Mouse (Mus musculus): ENCODE measurements around the gene Dmbx1. TPM values are rescaled to one million over a fixed set of nuclear protein-coding genes. Genes with fewer than 3 reads are reported as not detected.

Gene Dmbx1
- not detected for total RNA-seq (2021)
- long read RNA-seq, experiment 1 = 0 reads
- long read RNA-seq, experiment 2 = 0 reads

DNA sequence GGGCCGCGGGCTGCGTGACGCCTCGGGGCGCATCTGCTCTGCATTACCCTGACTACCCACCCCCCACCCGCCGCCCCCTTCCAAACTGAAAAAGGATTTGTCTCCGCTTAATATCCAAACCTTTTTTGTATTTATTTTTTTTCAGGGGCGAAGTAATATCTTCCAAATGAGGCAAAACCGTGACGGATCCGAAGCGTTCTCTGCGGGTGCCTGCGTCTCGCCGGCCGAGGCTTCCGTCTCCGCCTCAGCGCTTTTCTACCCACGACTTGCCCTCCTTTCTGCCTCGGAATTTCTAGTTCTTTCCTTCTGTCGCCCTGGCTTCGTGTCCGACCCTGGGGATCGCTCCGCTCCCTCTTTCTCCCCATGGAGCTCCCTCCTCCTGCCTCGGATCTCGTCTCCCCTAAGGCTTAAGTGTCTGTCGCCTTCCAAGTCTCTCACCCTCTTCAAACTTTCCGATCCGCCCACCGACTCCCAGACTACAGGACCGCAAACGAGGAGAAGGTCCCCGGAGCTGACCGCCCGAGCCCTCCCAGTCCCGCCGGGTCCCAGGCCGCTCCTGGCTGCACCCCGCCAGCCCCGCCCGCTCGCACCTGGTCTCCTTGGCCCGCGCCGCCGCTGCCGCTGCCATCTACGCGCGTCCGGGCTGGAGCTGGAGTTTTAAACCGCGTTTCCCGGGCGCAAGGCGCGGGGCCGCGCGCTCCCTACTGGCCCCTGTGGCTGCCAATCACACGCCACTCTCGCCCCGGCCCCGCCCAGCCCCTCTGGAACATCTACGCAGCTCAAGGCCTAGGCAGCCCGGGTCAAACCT is at the start of gene Dmbx1:
Dmbx1 (minus strand) TSS at position 632 of the 808 bp plus-strand sequence.
- DNase-seq = peak; percentile 34

DNA sequence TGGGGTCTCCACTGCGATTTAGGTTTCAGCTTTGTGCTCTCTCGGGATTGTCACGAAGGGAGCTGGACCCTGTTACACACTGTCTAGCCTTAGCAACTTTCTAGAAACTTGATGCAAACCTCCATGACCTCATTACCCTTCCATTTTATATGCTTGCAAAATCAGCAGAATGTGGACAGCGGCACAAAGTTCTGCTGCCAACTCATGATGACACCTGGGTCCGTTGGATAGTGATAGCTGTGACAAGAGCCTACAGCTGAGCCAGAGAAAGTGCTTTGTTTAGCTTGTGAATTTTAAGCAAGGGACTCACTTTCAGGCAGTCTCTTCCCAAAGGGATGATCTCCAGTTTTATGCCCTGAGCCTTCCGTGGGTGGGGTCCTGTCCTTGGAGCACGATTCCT is 49.7 kb upstream of the Dmbx1 start:
- no peak for DNase-seq

DNA sequence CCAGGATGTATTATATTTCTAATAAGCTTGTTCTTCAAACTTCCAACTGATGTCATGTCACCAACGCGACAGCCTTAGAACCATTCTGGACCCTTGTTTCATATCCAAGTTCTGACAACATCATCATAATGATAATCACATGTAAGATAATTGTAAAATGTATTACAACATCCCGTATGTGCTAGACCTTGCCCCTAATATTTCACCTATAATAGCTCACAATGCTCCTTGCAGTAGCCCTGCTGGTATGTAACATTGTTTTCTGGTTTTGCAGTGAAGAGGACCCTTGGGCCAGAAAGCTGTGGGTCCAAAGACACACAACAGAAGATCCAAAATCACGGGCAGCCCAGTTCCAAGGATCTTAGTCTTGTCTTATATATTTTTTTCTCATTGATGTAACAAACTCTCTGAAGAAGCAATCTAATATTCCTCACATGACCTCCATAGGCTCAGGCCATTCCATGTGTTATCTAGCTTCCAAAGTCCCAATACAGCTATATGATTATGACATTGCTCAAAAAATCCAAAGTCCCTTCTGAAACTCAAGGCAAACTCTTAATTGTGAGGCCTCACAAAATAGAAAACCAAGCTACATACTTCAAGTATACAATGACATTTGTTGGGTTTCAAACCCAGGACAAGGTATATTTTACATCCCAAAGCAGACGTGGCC is 48.3 kb upstream of the Dmbx1 start:
- no peak for DNase-seq

DNA sequence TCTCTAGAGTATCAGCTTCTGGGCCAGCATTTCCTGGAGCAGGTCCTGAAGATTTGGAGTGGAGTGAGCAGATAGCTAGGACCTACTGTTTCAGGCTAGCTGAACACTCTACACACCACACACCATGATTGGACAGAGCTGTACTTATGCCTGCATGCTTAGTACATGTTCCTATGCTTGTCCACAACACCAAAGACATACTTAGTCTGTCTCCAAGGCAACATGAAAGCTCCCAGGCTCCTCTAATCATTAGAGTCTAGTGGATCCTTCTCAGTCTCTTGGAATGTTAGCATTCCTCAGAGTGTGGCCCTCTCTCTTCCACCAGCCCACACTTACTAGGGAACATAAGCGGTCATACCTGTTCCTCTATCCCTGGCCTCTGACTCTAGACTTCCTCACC is 47.7 kb upstream of the Dmbx1 start:
- DNase-seq = no peak

DNA sequence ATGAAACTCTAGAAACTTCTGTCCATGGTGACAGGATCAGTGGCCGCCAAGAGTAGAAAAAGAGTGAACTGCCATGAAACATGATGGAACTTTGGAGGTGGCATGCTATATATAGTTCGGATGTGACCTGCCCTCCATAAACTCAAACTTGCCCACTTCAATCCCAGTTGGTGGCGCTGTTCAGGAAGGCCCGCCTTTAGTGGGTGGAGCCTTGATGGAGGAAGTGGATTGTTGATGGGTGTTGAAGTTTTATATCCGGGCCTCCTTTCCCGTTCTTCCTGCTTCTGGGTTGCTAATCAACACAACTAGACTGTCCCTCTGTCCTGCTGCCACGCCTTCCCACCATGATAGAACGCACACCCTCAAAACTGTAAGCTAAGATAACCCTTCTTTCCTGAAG is 45.2 kb upstream of the Dmbx1 start:
- DNase-seq = no peak

DNA sequence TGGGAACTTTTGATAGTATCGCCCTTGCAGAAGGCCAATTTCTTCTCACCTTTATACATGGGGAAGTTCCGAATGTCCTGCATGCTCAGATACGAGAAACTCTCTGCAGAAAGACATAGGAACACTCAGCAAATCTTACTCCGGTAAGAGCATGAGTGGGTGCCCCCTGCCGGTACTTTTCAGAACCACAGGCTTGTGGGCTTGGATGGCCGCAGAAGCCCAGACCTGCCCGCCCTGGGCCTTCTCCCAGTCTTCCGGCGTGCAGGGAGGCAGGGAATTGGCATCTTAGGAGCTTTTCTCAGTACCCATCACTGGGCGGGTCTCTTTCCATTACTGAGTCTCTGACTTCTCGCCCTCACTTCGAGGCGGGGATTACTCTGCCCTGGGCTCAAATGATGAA is 44.4 kb upstream of the Dmbx1 start:
- DNase-seq = peak; percentile 86

DNA sequence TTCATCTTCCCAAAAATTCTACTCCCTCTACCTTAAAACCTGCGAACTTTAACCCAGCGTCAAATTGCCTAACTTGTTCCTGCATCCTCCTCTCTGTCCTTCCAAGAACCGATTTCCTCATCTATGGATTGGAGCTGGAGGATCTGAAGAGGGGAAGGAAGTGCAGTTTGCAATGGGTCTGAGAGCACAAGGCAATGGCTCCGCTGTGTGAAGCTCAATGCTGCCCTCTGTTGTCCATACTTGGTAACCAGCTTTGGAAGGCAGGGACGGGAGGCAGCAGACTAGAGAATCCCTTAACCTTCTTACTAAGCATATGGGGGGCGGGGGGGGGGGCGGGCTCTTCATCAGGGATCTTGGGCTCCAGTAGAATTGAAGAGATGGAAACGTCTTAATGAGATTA is 41.0 kb upstream of the Dmbx1 start:
- DNase-seq = peak; percentile 55

DNA sequence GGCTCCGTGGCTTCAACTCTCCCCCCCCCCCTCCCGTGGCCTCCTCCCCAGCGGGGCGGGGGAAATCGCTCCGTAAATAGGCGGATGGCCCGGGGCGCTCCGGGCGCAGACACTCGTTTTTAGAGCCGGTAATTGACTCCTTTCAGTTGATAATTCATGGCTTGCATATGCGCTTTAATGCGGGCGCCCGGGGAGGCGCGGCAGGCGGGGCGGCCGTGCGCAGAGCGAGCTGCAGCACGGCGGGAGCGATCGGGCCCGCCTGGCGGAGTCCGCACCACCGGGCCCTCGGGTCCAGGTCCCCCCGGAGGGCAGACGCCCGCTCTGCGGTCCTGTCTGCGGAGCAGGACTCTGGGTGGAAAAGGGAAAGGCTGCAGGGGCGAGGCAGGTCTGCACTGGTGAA is 39.7 kb upstream of the Dmbx1 start:
- DNase-seq = no peak

DNA sequence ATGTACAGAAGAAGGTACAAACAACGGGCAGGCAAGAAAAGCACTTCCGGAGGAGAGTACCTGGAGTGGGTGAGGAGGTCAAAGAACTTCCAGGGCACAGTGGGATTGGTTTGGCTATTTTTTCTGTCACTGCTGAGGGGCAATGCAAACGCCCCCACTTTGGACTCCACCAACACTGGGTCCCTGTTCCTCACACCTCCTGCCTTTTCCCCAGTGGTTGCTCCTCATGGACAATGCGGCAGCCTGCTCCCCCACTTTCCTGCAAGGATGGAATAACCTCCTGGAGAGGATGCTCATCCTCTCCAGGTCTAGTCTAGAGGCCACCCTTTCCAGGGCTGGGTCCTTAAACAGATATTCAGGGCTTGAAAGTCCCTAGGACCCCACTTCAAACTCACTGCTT is 39.2 kb upstream of the Dmbx1 start:
- DNase-seq = no peak

DNA sequence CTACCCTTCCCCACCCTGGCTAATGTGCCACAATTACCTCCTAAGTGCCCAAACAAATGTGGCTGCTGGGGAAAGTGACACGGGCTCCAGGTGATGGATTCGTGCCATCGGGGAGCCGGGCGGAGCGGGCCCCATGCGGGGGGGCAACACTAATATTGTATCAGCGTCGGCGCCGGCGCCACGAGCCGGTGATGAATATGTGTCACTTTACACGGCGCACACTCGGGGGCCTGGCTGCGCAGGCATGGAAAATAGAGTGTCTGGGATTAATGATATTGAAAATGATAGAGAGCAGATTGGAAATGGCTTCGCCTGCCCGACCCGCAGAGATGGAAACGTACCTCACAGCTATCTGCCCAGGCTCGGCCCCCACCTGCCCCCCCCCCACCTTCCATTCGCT is 32.8 kb upstream of the Dmbx1 start:
- DNase-seq = no peak

DNA sequence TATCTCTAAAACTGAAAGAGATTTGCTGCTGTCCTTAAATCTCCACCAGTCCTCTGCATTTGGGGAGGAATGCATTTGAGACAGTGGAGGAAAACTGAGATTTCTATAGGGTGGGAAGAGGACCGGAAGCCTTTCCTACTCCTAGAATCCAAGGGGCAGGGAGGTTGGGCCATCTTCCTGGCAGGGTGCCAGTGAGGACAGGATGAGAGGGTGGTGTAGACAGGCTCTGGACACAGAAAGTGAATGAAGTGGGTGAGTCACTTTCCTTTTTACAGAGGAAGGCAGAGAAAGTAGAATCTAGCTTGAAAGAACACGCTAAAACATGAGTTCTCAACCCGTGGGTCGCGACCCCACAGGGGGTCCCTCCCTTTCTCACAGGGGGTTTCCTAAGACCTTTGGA is 24.7 kb upstream of the Dmbx1 start:
- DNase-seq = no peak

DNA sequence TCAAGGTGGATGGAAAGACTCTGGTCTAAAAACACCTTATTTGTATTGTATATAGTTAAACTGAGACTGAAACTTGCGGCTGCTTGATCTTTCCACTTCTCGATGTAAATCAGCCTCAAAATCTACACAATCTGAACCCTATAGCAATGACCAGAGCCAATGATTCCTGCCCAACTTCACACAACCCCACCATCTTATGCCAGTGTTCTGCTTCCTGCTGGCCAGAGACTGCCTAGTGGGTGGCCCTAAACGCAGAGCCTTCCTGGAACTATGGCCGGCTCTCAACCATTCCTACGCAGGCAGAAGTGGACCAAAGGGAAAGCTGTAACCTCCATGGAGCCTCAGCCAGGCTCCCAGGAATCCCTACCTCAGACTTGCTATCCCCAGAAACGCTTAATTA is 24.0 kb upstream of the Dmbx1 start:
- DNase-seq = no peak

DNA sequence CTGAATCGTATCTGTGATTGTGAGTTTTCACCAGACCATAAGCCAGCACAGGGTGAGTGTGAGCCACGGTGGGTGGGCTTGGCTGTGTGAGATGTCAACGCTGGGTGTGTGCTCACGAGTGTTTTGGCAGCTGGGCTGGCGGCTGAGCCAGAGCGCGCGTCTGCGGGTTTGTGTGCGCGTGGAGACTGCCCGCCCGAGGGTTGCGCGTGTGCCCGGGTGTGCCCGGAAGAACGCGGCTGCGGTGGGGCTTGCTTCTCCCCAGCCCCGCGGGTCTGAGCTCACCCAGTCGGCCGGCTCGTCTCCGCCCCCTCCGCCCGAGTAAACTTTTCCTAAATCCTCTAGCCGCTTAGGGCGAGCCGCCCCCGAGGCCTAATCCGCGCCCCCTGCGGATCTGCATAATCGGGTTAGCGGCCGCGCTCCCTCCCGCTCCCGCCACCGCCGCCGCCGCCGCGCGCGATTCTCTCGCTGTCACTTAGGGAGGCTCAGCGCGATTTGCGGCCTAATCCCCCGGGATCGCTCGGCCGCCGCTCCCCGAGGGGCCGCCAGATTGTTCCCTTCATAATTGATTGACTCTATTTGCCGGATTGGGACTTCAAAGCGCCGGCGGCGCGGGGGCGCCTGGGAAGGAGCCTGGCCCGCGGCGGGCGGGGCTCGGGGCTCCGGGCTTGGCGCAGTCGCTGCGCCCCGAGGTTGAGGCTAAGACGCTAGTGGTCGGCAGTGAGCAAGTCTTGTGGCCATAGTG is 23.1 kb upstream of the Dmbx1 start:
- DNase-seq = peak; percentile 24

DNA sequence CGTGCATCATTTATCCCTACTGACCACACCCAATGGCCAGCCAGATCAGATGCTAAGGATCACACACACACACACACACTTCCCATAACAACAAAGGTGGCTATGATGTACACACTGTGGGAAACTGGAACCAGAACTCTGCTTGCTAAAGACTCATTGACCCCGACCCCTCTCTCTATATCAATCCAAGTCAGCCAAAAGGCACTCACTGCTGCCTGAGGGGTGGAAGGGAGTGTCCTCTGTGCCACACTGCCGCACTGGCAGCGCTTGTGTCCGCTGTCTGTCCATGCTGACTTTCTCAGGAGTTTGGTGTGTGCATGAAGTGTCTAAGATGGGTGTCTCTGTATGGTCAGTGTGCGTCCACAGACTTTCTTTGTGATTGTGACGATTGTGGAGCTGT is 22.3 kb upstream of the Dmbx1 start:
- no peak for DNase-seq

DNA sequence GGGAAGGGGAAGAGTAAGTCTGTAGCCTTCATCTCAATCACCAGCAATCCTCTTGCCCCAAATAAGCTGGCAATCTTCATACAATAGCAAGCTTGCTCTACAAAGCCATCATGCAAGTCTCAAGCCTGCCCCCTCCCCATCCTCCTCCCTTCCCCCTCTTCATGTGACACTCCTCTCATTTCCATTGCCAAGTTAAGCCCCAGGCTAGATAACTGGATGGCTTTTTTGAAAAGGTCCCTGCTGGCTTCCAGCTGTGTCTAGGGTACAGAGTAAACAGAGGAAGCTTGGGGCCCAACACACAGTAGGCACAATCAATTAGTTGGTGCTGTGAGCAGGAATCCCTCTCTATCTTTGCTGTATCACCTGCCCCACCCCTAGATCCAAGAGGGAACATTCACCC is 19.8 kb upstream of the Dmbx1 start:
- DNase-seq = no peak

DNA sequence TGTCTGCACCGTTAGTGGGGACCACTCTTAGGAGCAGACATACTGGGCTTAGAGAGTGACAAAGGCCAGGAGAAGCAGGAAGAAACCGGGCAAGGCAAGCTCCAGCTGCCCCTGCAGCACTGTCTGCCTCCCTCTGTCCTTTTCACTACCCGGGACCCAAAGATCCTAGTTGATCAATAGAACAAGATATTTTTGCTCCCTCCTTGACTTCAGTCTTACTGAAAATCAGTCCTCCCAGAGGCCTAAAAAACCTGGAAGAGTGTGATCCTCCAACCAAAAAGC is 15.7 kb upstream of the Dmbx1 start:
- DNase-seq = no peak

DNA sequence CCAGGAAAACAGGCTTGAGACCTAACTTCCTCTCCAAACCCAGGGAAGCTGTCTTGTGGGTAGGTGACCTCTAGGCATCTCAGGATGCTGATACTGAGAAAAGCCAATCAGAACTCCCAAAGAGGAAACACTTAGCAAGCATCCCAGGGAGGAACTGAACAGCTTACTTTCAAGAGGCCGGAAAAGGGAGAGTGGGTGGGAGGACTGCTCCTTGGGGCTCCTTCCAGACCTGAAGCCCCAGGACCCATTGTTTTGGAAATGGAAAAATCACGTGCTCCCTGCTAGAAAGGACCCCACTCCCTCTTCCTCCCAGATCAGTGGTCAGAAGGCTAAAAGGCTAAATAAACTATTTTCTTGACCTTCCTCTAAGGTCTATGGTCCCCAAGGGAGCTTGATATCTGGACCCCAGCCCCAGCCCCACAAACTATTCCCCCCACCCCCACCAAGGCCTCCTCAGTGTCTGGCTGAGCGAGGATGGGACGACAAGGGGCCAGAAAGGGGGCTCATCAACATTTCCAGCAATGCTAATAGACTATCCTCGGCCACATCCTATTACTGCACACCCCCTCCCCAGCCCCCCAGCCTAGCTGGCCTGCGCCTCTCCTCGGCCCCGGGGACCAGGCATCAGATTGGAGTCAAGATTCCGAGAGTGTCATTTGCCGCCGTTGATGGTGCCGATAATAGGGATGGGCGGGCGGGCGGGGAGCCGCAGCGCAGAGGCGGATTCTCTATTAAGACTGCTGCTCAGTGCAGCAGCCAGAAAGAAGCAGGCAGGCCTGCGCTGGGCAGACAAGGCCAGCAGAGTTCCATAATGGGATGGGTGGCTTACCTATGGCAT is 15.1 kb upstream of the Dmbx1 start:
- no peak for DNase-seq

DNA sequence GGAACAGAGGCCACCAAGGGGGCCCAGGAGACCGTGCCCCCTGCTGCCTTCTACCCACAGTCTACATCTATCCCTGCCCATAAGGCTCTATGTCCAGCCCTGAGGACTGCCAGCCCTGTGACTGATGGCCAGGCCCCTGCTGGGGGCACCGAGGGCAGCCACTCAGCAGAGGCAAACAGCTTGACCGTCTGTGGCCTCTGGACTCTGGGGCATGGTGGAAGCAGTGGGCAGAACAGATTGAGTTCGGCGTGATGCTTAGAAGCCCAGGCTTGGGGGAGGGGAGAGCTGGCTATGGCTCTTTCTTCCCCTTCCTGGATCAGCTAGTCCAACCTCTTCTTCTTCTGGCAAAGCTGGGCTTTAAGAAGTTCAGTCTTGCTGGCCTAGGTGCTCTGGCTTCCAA is 13.8 kb upstream of the Dmbx1 start:
- no peak for DNase-seq

DNA sequence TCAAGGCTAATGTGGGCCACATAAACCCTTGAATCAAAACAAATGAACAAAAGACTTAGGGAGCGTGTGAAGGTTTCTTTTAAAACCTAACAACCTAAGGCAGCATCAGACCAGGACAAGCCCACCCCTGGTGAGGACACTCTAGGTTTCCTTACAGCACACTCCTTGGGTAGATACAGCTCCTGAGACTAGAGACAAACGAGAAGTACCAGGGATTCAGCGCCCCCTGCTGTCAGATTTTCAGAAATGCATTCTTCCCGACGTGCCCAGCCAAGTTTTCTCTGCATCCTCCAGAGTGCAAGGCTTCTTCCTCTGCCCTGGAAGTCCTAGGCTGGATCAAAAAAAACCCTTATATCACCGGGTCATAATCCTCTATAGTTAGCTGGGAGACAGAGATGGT is 13.0 kb upstream of the Dmbx1 start:
- peak; percentile 50 for DNase-seq

DNA sequence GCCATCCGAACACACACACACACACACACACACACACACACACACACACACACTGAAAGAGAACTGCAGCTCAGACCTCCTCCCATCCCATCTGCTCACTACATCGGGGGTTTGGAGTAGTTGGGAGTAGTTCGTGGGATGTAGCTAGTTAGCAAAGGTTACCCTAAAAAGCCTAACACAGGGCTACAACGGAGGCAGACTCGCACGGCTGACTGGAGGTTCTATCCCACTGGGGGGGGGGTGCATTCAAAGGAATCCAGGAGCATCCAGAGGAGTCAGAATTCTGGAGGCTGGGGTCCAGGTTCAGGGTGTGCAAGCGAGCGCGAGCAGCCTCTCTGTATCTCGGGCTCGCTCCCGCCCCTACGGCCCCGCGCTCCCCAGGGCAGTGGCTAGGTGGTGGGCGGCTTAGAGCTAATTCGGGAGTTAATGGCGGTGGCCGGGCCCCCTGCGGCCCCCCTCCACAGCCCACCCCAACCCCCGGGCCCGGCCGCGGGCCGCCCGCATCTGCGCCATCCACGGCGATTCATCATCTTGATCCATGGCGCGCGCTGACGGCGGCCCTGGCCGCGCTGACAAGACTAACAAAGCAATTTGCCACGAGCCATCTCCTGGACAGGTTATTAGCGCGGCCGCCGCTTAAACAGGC is 4.1 kb upstream of the Dmbx1 start:
- no peak for DNase-seq

DNA sequence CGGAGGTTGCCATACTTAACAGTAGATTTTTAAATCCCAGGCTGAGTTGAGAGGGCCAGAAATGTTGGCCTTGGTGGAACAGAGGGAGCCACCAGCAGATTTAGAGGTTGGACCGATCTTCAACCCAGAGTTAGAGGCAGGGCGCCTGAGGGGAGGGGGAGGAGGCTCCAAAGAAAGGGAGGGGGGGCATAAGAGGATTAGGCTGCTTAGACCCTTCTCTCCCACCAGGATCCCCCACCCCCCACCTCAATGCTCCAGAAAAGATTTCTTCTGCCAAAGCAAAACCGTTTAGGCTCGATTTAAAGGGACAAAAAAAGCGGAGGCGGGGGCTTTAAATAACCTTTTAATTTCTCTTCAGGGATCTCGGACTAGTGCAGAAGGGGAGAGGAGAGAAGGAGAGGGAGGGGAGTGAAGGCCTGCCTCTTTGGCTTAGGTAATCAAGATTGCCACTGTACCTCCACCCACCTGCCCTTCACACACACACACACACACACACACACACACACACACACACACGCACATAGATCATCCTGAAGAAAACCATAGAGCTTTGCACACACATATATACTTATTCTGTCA is 1.6 kb upstream of the Dmbx1 start:
- no peak for DNase-seq

DNA sequence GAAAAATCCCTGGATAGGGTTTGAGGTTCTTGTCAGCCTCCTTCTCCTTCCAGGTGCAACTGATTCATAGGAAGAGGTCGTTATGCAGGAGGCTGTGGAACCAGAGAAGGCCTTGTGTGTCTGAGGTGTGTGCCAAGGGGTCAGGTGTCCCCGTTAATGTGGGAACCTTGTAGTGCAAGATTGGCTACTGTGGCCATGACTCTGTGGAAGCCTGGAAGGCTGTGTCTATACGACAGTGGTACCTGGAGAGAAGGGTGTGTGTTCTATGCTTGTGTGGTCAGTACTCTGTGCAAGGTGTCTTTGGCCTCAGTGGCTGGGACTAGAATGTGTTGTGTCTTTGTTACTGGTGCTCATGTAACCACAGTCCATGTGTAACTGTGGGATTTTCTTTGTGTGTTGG is 955 bp upstream of the Dmbx1 start:
- no peak for DNase-seq

All from gastrocnemius, postnatal 10 days (tissue).